Mouse (Mus musculus): ENCODE results near the gene Klk1b4. TPM values are rescaled to one million over a fixed set of nuclear protein-coding genes. Genes with fewer than 3 reads are reported as not detected.
"Not testable (repeated sequence)": the region's sequence is repeated elsewhere in the genome, so short reads cannot be mapped to it uniquely, and the experiment has no call there.

The Klk1b4 gene
- polyA plus RNA-seq (2015; fragmentation: Nextera tagmentation; extraction: Ambion mirVana) = 0.22 and 0.32 TPM in 2 replicates

DNA sequence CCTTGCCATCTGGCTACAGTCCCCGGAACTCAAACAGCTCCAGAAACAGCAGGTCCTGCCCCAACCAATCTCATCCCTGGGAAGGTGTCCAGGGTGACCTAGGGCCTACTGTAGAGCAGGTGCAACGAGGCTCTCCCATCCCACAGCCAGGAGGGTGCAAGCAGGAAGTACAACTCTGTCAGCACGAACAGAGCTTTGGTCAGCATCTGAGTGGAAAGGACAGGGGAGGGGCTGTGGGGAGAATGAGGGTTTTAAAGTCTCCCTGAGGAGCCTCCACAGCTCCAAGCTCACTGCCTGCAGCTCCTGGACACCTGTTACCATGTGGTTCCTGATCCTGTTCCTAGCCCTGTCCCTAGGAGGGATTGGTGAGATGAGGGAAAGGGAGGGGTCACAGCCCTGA, at the start of gene Klk1b4:
Gene Klk1b4 (plus strand): TSS at position 301 of the 400 bp plus-strand sequence.
- not testable (repeated sequence) for ATAC-seq (ENCODE audit: insufficient read depth, low FRiP score, low read depth); H3K27ac ChIP-seq; H3K9ac ChIP-seq; H3K4me1 ChIP-seq; H3K36me3 ChIP-seq; H3K27me3 ChIP-seq (replicated peaks); H3K4me2 ChIP-seq; H3K9me3 ChIP-seq; H3K4me3 ChIP-seq (replicated peaks)
- WGBS = 39% methylated on average over 3 of the region's 3 CpGs

DNA sequence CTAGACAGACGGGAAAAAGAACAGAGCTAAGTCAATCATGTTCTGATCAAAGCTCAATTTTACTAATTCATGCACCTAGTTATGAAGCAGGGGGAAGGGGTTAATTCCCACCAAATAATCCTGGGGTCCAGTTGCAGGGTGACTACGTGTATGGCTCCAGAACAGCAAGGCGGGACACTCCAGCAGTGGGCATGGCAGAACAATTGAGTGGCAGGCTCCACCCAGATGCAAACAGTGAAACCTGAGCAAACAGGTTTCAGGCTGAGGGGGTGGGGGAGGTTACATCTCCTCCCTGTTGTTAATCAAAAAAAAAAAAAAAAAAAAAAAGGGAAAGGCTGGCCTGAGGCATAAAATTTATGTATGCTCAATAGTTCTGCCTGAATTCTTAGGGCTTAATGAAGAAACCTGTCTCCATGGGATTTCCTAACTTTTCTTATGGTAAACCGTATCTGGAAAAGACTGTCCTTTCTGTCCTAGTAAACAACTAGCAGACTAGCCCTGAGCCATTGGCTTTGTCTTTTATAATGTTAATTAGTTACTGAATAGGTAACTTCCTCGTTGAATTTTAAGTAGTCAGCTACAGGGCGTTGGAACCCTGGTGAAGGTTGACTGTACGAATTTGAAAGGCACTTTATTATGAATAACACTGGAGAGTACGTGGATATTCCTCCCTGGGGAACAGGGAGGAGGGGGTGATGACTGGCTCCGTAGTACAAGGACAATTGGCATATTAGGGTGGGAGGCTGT, 27.8 kb upstream of the Klk1b4 start:
- no peaks in the 10 kb centered on the region for H3K36me3 ChIP-seq
- no peaks in the 10 kb centered on the region for H3K4me1 ChIP-seq
- WGBS = 53% methylated on average over 9 of the region's 9 CpGs
- no peak overlapping the region for H3K4me2 ChIP-seq
- H3K9me3 ChIP-seq = no peaks in the 10 kb centered on the region
- peak overlapping the region; percentile 13; the same call in 1 of the 2 replicates for H3K27ac ChIP-seq
- H3K27me3 ChIP-seq (replicated peaks) = no peaks in the 10 kb centered on the region
- H3K9ac ChIP-seq = no peak overlapping the region
- H3K4me3 ChIP-seq (replicated peaks) = no peak overlapping the region
- ATAC-seq (ENCODE audit: insufficient read depth, low FRiP score, low read depth) = peak; percentile 60; the same call in 1 of the 2 replicates

GRCm38 (mm10) chr7:44186516-44186915, 20.7 kb upstream of the Klk1b4 start:
- ATAC-seq (ENCODE audit: insufficient read depth, low FRiP score, low read depth); H3K36me3 ChIP-seq: not testable (repeated sequence)

DNA sequence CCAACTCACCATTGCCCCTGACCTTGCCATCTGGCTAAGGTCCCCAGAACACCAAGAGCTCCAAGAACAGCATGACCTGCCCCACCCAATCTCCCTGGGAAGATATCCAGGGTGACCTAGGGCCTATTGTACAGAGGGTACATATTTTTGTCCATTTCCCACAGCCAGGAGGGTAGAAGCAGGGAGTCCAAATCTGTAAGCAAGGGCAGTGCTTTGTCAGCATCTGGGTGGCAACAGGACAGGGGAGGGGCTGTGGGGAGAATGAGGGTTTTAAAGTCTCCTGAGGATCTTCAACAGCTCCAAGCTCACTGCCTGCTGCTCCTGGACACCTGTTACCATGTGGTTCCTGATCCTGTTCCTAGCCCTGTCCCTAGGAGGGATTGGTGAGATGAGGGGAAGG, 19.3 kb upstream of the Klk1b4 start, which contains the start of gene Klk1b24:
Gene Klk1b24 (plus strand): TSS at position 301 of the 400 bp plus-strand sequence.
- H3K4me2 ChIP-seq; H3K36me3 ChIP-seq; ATAC-seq (ENCODE audit: insufficient read depth, low FRiP score, low read depth); H3K9me3 ChIP-seq; H3K27ac ChIP-seq; H3K27me3 ChIP-seq (replicated peaks); H3K9ac ChIP-seq; H3K4me3 ChIP-seq (replicated peaks); H3K4me1 ChIP-seq: not testable (repeated sequence)

More at GRCm38 (mm10) chr7:44186516-44186915, 20.7 kb upstream of the Klk1b4 start:
- 49% methylated on average over 8 of the region's 8 CpGs for WGBS
- H3K4me3 ChIP-seq (replicated peaks); H3K9ac ChIP-seq; H3K9me3 ChIP-seq; H3K4me2 ChIP-seq; H3K27me3 ChIP-seq (replicated peaks); H3K27ac ChIP-seq; H3K4me1 ChIP-seq: not testable (repeated sequence)

DNA sequence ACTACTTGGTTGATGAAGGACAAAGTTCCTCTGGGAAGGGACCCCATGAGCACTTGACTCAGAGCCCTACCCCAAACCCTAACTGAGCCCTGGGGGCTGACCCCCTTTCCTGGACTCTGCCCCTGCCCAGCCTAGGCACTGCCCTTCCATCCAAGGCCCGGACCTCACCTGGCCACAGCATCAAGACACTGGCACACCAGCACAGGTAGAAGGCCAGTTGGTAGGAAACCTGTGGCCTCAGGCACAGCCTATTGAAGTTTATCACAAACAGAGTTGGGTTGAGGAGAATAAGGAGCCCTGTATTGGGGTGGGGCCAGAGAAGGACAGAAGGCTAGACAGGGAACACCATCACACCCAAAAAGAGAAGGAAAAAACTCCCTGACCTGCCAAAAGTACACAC, 13.8 kb upstream of the Klk1b4 start:
- not testable (repeated sequence) for H3K4me1 ChIP-seq; H3K27me3 ChIP-seq (replicated peaks); H3K4me3 ChIP-seq (replicated peaks); H3K9ac ChIP-seq; H3K27ac ChIP-seq; H3K9me3 ChIP-seq; H3K4me2 ChIP-seq; H3K36me3 ChIP-seq; ATAC-seq (ENCODE audit: insufficient read depth, low FRiP score, low read depth)
- 83% methylated on average over 1 of the region's 1 CpGs for WGBS

- H3K27me3 ChIP-seq (replicated peaks) = no peaks in the 10 kb centered on the region
- H3K4me3 ChIP-seq (replicated peaks) = no peak within 1 kb of the TSS
- no peak within 1 kb of the TSS for H3K9ac ChIP-seq
- no peak for ATAC-seq (ENCODE audit: insufficient read depth, low FRiP score, low read depth)
- H3K4me2 ChIP-seq = no peak within 1 kb of the TSS
- no peaks in the 10 kb centered on the region for H3K36me3 ChIP-seq
- H3K27ac ChIP-seq = no peak within 1 kb of the TSS
- WGBS = 63% methylated on average over 3 of the region's 3 CpGs
- no peaks in the 10 kb centered on the region for H3K9me3 ChIP-seq
- H3K4me1 ChIP-seq = no peaks in the 10 kb centered on the region
Observed at GRCm38 (mm10) chr7:44197891-44198290, 9.3 kb upstream of the Klk1b4 start, which contains the start of gene Klk1b3. TSS of gene Klk1b3 (plus strand) at chr7:44198191.

GRCm38 (mm10) chr7:44208307-44208706, 1.1 kb downstream of the Klk1b4 start:
- no peak overlapping the region for H3K9ac ChIP-seq
- no peak overlapping the region for H3K4me2 ChIP-seq
- no peak overlapping the region for H3K4me3 ChIP-seq (replicated peaks)
- no peaks in the 10 kb centered on the region for H3K9me3 ChIP-seq
- H3K4me1 ChIP-seq = no peaks in the 10 kb centered on the region
- no peak for ATAC-seq (ENCODE audit: insufficient read depth, low FRiP score, low read depth)
- WGBS = 79% methylated on average over 3 of the region's 3 CpGs
- H3K27me3 ChIP-seq (replicated peaks) = no peaks in the 10 kb centered on the region
- H3K36me3 ChIP-seq = no peaks in the 10 kb centered on the region
- H3K27ac ChIP-seq = no peak overlapping the region

DNA sequence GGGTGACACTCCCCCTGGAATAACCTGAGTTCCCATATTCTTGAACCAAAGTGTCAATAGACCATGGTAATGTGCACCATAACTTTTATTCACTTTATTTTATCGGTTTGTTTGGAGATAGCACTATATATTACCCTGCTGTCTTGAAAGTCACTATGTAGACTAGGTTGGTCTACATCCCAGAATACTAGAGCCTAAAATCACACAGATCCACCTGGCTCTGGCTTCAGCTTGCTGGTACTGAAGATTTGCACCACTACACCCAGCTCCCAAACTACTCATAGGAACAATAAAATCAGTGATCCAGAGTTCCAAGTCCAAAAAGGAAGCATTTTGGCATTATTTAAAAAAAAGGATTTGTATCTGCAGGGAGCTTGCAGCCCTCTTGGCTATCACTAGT, 8.4 kb downstream of the Klk1b4 start, which contains the start of gene Klk1b5:
Gene Klk1b5 (plus strand): TSS at position 301 of the 400 bp plus-strand sequence.
- Histone ChIP-seq H3K36me3 (no peaks in the 10 kb centered on the region), H3K9ac (no peak within 1 kb of the TSS), H3K27me3 (replicated peaks) (no peaks in the 10 kb centered on the region), H3K9me3 (no peaks in the 10 kb centered on the region), H3K4me3 (replicated peaks) (no peak within 1 kb of the TSS), H3K4me1 (no peaks in the 10 kb centered on the region), H3K27ac (no peak within 1 kb of the TSS), H3K4me2 (no peak within 1 kb of the TSS)
- ATAC-seq (ENCODE audit: insufficient read depth, low FRiP score, low read depth) = no peak
- 84% methylated on average over 1 of the region's 1 CpGs for WGBS

DNA sequence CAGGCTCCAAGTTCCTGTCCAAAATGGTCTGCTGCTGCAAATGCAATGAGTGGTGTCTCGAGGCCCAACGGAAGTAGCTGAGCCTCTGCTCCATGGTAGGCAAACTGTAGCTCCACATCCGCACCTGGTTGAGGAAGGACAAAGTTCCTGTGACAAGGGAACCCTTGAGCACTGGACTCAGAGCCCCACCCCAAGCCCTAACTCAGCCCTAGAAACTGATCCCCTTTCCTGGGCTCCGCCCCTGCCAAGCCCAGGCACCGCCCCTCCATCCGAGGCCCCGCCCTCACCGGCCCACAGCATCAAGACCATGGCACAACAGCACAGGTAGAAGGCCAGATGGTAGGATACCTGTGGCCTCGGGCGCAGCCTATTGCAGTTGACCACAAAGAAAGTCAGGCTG, 14.4 kb downstream of the Klk1b4 start:
- not testable (repeated sequence) for H3K9ac ChIP-seq; H3K9me3 ChIP-seq; H3K4me1 ChIP-seq; H3K36me3 ChIP-seq; H3K27me3 ChIP-seq (replicated peaks); H3K4me2 ChIP-seq; H3K4me3 ChIP-seq (replicated peaks); H3K27ac ChIP-seq
- 62% methylated on average over 9 of the region's 10 CpGs for WGBS
- ATAC-seq (ENCODE audit: insufficient read depth, low FRiP score, low read depth) = peak; percentile 54; the same call in 1 of the 2 replicates

GRCm38 (mm10) chr7:44222335-44222734, 15.1 kb downstream of the Klk1b4 start:
- H3K9ac ChIP-seq; H3K4me1 ChIP-seq; H3K36me3 ChIP-seq; H3K27ac ChIP-seq; H3K9me3 ChIP-seq; H3K4me2 ChIP-seq; H3K4me3 ChIP-seq (replicated peaks); ATAC-seq (ENCODE audit: insufficient read depth, low FRiP score, low read depth); H3K27me3 ChIP-seq (replicated peaks): not testable (repeated sequence)
- 77% methylated on average over 6 of the region's 6 CpGs for WGBS

- H3K27ac ChIP-seq = no peak within 1 kb of the TSS
- H3K9me3 ChIP-seq = no peaks in the 10 kb centered on the region
- H3K36me3 ChIP-seq = no peaks in the 10 kb centered on the region
- no peak within 1 kb of the TSS for H3K9ac ChIP-seq
- H3K4me3 ChIP-seq (replicated peaks) = no peak within 1 kb of the TSS
- H3K4me2 ChIP-seq = no peak within 1 kb of the TSS
- H3K4me1 ChIP-seq = no peaks in the 10 kb centered on the region
- ATAC-seq (ENCODE audit: insufficient read depth, low FRiP score, low read depth) = peak; percentile 68; the same call in 1 of the 2 replicates
- WGBS = 35% methylated on average over 1 of the region's 1 CpGs
- H3K27me3 ChIP-seq (replicated peaks) = no peaks in the 10 kb centered on the region
Observed at GRCm38 (mm10) chr7:44225076-44225475, 17.8 kb downstream of the Klk1b4 start, which contains the start of gene Klk1. TSS of gene Klk1 (plus strand) at chr7:44225360.

GRCm38 (mm10) chr7:44235909-44236308, 28.7 kb downstream of the Klk1b4 start, which contains the start of gene Gm36864:
TSS of gene Gm36864 (plus strand) at chr7:44236177.
- Histone ChIP-seq H3K4me1 (no peaks in the 10 kb centered on the region), H3K27ac (no peak within 1 kb of the TSS), H3K4me2 (no peak within 1 kb of the TSS), H3K9me3 (no peaks in the 10 kb centered on the region), H3K27me3 (replicated peaks) (no peaks in the 10 kb centered on the region), H3K36me3 (no peaks in the 10 kb centered on the region), H3K4me3 (replicated peaks) (no peak within 1 kb of the TSS), H3K9ac (no peak within 1 kb of the TSS)
- WGBS = 62% methylated on average over 3 of the region's 3 CpGs
- no peak for ATAC-seq (ENCODE audit: insufficient read depth, low FRiP score, low read depth)

Data from stomach, embryonic 15.5 days (tissue).